Mouse (Mus musculus): Measurements from ENCODE around the gene Poc1a. TPM values are rescaled to one million over a fixed set of nuclear protein-coding genes. Genes with fewer than 3 reads are reported as not detected.
A peak's percentile ranks its signal among the peaks of the same experiment; 100 is the strongest.

Gene Poc1a
- polyA plus RNA-seq, 1 experiment from 2014 or later: 32.0 TPM

DNA sequence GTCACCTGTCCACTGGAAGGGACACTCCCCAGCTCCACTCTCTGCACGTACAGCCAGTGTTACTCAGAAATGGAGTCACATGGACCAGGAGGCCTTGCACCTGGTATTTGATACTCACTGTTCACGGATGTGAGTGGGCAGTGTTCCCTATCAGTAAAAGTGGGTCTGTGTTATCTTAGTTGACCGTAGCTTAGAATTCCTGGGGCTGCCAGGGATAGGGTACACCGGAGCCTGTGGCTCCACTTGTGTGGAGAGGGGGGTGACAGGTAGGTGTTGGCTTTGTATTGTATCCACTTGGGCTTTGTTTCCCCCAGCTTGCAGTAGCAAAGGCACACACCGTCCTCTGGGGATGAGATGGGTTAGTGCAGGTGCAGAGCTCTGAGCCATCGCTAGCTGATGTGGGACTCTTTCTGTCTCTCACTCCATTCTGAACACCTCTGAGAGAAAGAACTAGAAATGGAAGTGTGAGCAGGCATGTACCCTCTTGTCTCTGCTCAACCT, 22.6 kb downstream of the Poc1a start:
- ATAC-seq (ENCODE audit: borderline replicate concordance, extremely low read depth, low FRiP score, low TSS enrichment): no peak
- Histone ChIP-seq H3K27me3 (no peaks in the 10 kb centered on the region), H3K27ac (no peak overlapping the region), H3K36me3 (no peaks in the 10 kb centered on the region; the same call in 1 of the 2 replicates), H3K9me3 (no peaks in the 10 kb centered on the region), H3K4me2 (no peak overlapping the region), H3K4me3 (no peak overlapping the region), H3K9ac (no peak overlapping the region), H3K4me1 (peaks cover 16% of the 10 kb centered on the region)
- WGBS: 70% methylated on average over 6 of the region's 6 CpGs

GRCm38 (mm10) chr9:106305228-106305627, 24.4 kb downstream of the Poc1a start:
- 59% methylated on average over 7 of the region's 7 CpGs for WGBS

DNA sequence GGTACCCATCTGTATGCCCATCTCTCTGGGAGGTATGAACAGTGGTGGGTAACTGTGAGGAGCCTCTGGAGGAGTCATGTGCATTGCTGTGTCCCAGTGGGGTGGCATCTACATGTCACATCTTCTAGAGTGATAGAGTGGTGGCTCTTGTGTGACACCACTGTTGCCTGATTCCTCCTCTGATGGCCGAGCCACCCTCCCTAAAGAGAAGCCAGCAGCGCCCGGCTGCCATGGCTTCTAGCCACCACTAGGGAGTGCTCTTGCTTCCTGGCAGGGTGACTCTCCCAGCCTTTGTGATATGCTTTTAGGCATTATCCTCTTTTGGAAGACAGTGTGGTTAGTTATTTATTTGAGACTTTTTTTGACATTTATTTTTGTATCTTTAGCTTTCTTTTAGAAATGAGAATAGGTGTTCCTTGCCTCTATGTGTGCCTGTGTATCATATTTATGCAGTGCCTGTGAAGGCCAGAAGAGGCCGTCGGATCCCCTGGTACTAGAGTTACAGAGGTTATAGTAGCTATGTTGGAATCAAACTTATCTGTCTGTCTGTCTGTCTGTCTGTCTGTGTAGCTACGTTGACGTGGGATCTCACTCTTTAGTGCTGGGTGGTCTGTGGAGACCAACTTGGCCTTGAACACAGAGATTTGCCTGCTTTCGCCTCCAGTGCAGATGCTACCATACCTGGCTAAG, 25.9 kb downstream of the Poc1a start:
- Histone ChIP-seq H3K9me3 (no peaks in the 10 kb centered on the region), H3K27me3 (no peaks in the 10 kb centered on the region), H3K4me1 (peaks cover 16% of the 10 kb centered on the region), H3K36me3 (0 out of 2 replicates have a peak, but pooled peaks cover 6% of the 10 kb centered on the region), H3K9ac (no peak overlapping the region), H3K27ac (no peak overlapping the region), H3K4me2 (no peak overlapping the region), H3K4me3 (no peak overlapping the region)
- no peak; the same call in 1 of the 2 replicates for ATAC-seq (ENCODE audit: borderline replicate concordance, extremely low read depth, low FRiP score, low TSS enrichment)
- WGBS: 42% methylated on average over 8 of the region's 8 CpGs

More at GRCm38 (mm10) chr9:106305228-106305627, 24.4 kb downstream of the Poc1a start:
- Histone ChIP-seq H3K4me1 (peaks cover 16% of the 10 kb centered on the region), H3K4me3 (no peak overlapping the region), H3K27ac (no peak overlapping the region), H3K9ac (no peak overlapping the region), H3K4me2 (no peak overlapping the region), H3K27me3 (no peaks in the 10 kb centered on the region), H3K36me3 (0 out of 2 replicates have a peak, but pooled peaks cover 6% of the 10 kb centered on the region), H3K9me3 (no peaks in the 10 kb centered on the region)
- no peak for ATAC-seq (ENCODE audit: borderline replicate concordance, extremely low read depth, low FRiP score, low TSS enrichment)

DNA sequence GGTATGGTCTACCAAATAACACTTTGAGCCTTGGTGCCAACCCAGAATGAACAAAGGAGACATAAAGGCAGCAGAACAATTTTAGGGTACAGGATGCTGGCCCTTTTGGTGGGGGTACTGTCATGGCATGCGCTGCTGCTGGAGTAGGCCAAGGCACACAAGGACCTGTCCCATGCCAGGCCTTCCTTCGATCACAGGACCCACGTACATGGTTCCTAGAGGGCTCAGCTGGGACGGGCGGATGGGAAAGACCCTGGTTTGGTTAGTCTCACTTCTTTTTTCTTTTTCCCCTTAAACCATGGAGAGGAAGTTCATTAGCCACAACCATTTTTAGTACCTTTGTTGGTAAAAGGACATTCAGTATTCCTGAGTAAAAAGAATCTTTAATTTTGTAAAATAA, 27.3 kb downstream of the Poc1a start:
- Histone ChIP-seq H3K4me2 (no peak overlapping the region), H3K27me3 (no peaks in the 10 kb centered on the region), H3K36me3 (0 out of 2 replicates have a peak, but pooled peaks cover 6% of the 10 kb centered on the region), H3K4me1 (peaks cover 12% of the 10 kb centered on the region), H3K4me3 (no peak overlapping the region), H3K9me3 (no peaks in the 10 kb centered on the region), H3K9ac (no peak overlapping the region), H3K27ac (0 out of 2 replicates have a peak overlapping the region, but pooled peaks have one; percentile 27)
- no peak for ATAC-seq (ENCODE audit: borderline replicate concordance, extremely low read depth, low FRiP score, low TSS enrichment)
- WGBS: 87% methylated on average over 5 of the region's 5 CpGs

DNA sequence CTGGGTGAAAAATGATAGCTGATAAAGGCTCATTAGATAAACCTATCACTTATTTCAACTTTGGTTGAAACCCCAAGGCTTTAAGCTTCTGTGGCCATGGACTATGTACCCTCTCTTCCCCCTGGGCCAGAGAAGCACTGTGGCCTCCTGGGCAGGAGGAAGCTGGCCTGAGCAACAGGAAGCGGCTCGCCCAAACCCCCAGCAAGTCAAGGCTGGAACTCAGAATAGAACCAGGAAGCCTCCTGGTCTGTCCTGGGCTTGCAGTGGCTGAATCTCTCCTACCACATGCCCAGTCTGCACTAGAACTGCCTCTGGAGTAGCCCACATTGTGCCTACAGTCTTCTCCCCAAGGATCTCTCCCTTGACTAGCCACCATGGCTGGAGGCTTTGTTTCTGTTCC, 27.7 kb downstream of the Poc1a start:
- no peaks in the 10 kb centered on the region for H3K9me3 ChIP-seq
- no peak overlapping the region for H3K4me2 ChIP-seq
- H3K36me3 ChIP-seq: 0 out of 2 replicates have a peak, but pooled peaks cover 6% of the 10 kb centered on the region
- no peaks in the 10 kb centered on the region for H3K27me3 ChIP-seq
- H3K4me1 ChIP-seq: peaks cover 9% of the 10 kb centered on the region; the same call in 1 of the 2 replicates
- H3K27ac ChIP-seq: peak overlapping the region; percentile 46; the same call in 1 of the 2 replicates
- WGBS: 84% methylated on average over 2 of the region's 2 CpGs
- ATAC-seq (ENCODE audit: borderline replicate concordance, extremely low read depth, low FRiP score, low TSS enrichment): no peak
- H3K4me3 ChIP-seq: no peak overlapping the region
- H3K9ac ChIP-seq: no peak overlapping the region

DNA sequence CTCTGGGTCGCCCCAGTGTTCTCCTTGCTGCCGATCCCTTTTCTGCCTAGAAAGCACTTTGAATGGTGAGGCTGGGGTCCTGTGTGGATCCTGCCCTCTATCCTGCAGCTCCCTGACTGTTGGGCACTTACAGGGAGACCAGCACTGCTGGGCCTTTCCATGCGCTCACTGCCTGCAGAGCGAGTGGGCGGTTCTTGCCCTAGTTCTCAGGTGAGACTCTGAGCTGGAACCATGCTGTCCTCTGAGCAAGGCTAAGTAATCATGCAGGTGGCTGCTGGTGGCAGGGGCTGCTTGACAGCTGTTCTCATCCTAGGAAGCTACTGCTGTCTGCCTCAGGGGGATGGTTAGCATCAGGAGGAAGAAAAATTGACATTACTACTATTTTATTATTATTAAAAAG, 28.1 kb downstream of the Poc1a start:
- Histone ChIP-seq H3K9me3 (no peaks in the 10 kb centered on the region), H3K9ac (no peak overlapping the region), H3K36me3 (0 out of 2 replicates have a peak, but pooled peaks cover 6% of the 10 kb centered on the region), H3K4me1 (peaks cover 9% of the 10 kb centered on the region; the same call in 1 of the 2 replicates), H3K4me3 (no peak overlapping the region), H3K4me2 (no peak overlapping the region), H3K27me3 (no peaks in the 10 kb centered on the region), H3K27ac (peak overlapping the region; percentile 46; the same call in 1 of the 2 replicates)
- ATAC-seq (ENCODE audit: borderline replicate concordance, extremely low read depth, low FRiP score, low TSS enrichment): no peak
- 90% methylated on average over 5 of the region's 5 CpGs for WGBS

GRCm38 (mm10) chr9:106309859-106310258, 29.0 kb downstream of the Poc1a start:
- Histone ChIP-seq H3K9ac (no peak overlapping the region), H3K27ac (no peak overlapping the region), H3K27me3 (no peaks in the 10 kb centered on the region), H3K36me3 (0 out of 2 replicates have a peak, but pooled peaks cover 6% of the 10 kb centered on the region), H3K4me3 (no peak overlapping the region), H3K4me2 (no peak overlapping the region), H3K9me3 (no peaks in the 10 kb centered on the region), H3K4me1 (peaks cover 8% of the 10 kb centered on the region; the same call in 1 of the 2 replicates)
- WGBS: 79% methylated on average over 3 of the region's 3 CpGs
- ATAC-seq (ENCODE audit: borderline replicate concordance, extremely low read depth, low FRiP score, low TSS enrichment): no peak

GRCm38 (mm10) chr9:106311625-106312191, 30.8 kb downstream of the Poc1a start:
- Histone ChIP-seq H3K27me3 (no peaks in the 10 kb centered on the region), H3K27ac (no peak overlapping the region), H3K4me3 (no peak overlapping the region), H3K9me3 (no peaks in the 10 kb centered on the region), H3K9ac (no peak overlapping the region), H3K4me1 (peaks cover 4% of the 10 kb centered on the region; the same call in 1 of the 2 replicates), H3K36me3 (0 out of 2 replicates have a peak, but pooled peaks cover 6% of the 10 kb centered on the region), H3K4me2 (no peak overlapping the region)
- 67% methylated on average over 10 of the region's 10 CpGs for WGBS
- ATAC-seq (ENCODE audit: borderline replicate concordance, extremely low read depth, low FRiP score, low TSS enrichment): no peak

GRCm38 (mm10) chr9:106312950-106313360, 32.1 kb downstream of the Poc1a start:
- no peak overlapping the region for H3K4me3 ChIP-seq
- no peak for ATAC-seq (ENCODE audit: borderline replicate concordance, extremely low read depth, low FRiP score, low TSS enrichment)
- H3K4me2 ChIP-seq: no peak overlapping the region
- no peaks in the 10 kb centered on the region for H3K9me3 ChIP-seq
- no peak overlapping the region for H3K9ac ChIP-seq
- 66% methylated on average over 7 of the region's 7 CpGs for WGBS
- H3K36me3 ChIP-seq: 0 out of 2 replicates have a peak, but pooled peaks cover 6% of the 10 kb centered on the region
- H3K4me1 ChIP-seq: peaks cover 9% of the 10 kb centered on the region; the same call in 1 of the 2 replicates
- H3K27me3 ChIP-seq: no peaks in the 10 kb centered on the region
- H3K27ac ChIP-seq: no peak overlapping the region

DNA sequence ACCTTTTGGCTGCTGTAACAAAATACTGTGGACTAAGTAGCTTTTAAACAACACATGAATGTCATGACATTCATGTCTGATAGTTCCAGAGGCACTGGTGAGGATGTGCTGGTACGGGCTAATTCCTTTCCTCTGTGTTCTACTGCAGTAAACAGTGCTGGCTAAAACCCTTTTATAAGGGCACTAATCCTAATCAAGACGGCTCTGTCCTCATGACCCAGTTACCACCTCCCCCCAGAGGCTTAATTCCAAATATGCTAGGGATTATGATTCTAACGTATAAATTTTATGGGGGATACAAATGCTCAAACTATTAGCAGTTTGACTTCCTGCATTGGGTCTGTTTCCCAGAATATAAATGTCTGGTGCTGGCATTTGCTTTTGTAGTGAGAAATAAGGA, 33.3 kb downstream of the Poc1a start:
- H3K36me3 ChIP-seq: 0 out of 2 replicates have a peak, but pooled peaks cover under 1% of the 10 kb centered on the region
- WGBS: 78% methylated on average over 3 of the region's 3 CpGs
- no peak for ATAC-seq (ENCODE audit: borderline replicate concordance, extremely low read depth, low FRiP score, low TSS enrichment)
- H3K4me1 ChIP-seq: peaks cover 14% of the 10 kb centered on the region; the same call in 1 of the 2 replicates
- H3K4me2 ChIP-seq: no peak overlapping the region
- no peaks in the 10 kb centered on the region for H3K9me3 ChIP-seq
- H3K9ac ChIP-seq: no peak overlapping the region
- no peak overlapping the region for H3K4me3 ChIP-seq
- H3K27ac ChIP-seq: no peak overlapping the region
- no peaks in the 10 kb centered on the region for H3K27me3 ChIP-seq

GRCm38 (mm10) chr9:106318074-106318473, 37.2 kb downstream of the Poc1a start:
- no peak overlapping the region for H3K9ac ChIP-seq
- no peaks in the 10 kb centered on the region for H3K27me3 ChIP-seq
- no peaks in the 10 kb centered on the region for H3K36me3 ChIP-seq
- ATAC-seq (ENCODE audit: borderline replicate concordance, extremely low read depth, low FRiP score, low TSS enrichment): peak; percentile 39; the same call in 1 of the 2 replicates
- H3K4me2 ChIP-seq: no peak overlapping the region
- H3K4me1 ChIP-seq: peaks cover 33% of the 10 kb centered on the region
- H3K27ac ChIP-seq: 0 out of 2 replicates have a peak overlapping the region, but pooled peaks have one; percentile 9
- no peaks in the 10 kb centered on the region for H3K9me3 ChIP-seq
- H3K4me3 ChIP-seq: no peak overlapping the region
- WGBS: 20% methylated on average over 2 of the region's 2 CpGs

DNA sequence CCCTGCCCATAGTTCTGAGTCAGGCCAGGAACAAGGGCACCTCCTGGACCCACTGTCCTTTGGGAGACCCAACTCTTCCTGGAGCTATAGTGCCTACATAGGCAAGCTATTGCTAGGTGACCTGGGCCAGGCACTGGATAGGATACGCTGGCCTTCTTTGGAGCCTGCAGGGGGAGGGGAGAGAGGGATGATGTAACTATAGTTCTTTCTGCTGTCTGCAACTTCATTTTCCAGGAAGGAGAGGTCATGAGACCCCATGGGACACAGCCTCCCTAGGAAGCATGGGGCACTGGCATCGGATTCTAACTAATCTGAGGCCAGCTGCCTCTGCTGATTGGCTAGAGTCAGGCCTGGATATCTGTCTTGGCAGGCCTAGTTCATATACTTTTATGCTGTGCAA, 38.2 kb downstream of the Poc1a start:
- Histone ChIP-seq H3K9ac (no peak overlapping the region), H3K9me3 (no peaks in the 10 kb centered on the region), H3K4me3 (no peak overlapping the region), H3K27ac (no peak overlapping the region), H3K27me3 (no peaks in the 10 kb centered on the region), H3K4me2 (no peak overlapping the region), H3K4me1 (peaks cover 34% of the 10 kb centered on the region), H3K36me3 (no peaks in the 10 kb centered on the region)
- WGBS: 42% methylated on average over 2 of the region's 2 CpGs
- no peak; the same call in 1 of the 2 replicates for ATAC-seq (ENCODE audit: borderline replicate concordance, extremely low read depth, low FRiP score, low TSS enrichment)

Measured in lung, embryonic 15.5 days (tissue).